Mouse (Mus musculus) layer of hippocampus, adult 18-20 months (tissue): ENCODE measurements around the gene Prkar1a. TPM values are rescaled to one million over a fixed set of nuclear protein-coding genes. Genes with fewer than 3 reads are reported as not detected.
"Not testable (repeated sequence)": the region's sequence is repeated elsewhere in the genome, so short reads cannot be mapped to it uniquely, and the experiment has no call there.

Experiments used
- DNase-seq, 2 experiments: peaks; one replicate each; pipeline ENCODE4 v3.0.0; 2022; ENCODE audit warnings: low spot score in 2 of 2
- total RNA-seq, 2 experiments: library from RNA; stranded (reverse); gene quantifications; 2 replicates each; pipeline ENCODE4 v1.2.3; 2021

The Prkar1a gene
- total RNA-seq, 2 experiments from 2014 or later = 567 to 586 TPM

DNA sequence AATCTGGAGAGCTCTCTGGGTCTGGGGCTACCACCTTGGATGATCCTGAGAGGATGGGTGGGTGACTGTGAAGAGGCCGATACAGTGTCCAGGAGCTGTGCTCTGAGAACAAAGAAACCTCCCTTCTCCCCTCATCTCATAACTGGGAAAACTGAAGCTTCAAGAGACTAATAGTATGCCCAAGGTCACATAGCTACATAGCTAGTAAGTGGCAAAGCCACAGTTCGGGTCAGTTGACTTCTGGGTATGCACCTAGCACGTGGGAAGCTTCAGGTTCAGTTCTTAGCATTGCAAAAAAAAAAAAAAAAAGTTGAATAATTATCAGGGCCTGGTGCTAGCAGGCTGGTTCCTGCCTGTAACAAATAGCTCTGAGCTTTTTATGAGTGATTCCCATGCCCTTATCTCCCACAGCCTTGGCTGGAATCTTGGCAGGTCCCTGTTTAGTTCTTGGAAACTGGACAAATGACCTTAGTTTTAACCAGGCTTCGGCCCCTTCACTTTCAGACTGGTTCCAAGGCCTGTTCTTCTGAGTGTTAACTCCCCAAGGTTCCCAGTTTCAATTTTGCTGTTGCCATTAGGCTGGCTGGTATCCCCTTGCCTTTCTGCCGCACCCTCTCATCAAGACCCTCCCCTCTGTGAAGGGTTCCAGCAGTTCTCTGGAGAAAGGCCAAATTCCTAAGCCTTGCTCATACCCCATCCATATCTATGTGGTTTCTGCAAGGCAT lies 7.5 kb upstream of the Prkar1a start:
- DNase-seq = no peak

DNA sequence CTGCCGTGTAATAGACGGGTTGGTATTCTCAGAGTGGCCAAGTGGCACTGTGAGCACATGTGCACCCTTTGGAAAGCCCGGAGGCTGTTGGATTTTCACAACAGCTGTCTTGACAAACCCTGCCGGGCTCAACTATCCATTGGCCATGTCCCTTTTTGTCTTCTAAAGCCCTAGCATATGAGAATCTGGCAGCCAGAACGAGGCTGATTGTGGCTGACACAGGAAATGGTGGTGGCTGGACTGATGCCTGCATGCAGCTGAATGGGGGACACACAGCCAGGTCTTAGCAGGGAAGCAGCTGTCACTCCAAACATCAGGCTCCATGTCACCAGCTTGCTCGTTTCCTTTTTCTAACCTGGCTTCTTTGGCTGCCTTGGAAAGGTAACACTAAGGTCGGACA lies 695 bp upstream of the Prkar1a start:
- DNase-seq = no peak

DNA sequence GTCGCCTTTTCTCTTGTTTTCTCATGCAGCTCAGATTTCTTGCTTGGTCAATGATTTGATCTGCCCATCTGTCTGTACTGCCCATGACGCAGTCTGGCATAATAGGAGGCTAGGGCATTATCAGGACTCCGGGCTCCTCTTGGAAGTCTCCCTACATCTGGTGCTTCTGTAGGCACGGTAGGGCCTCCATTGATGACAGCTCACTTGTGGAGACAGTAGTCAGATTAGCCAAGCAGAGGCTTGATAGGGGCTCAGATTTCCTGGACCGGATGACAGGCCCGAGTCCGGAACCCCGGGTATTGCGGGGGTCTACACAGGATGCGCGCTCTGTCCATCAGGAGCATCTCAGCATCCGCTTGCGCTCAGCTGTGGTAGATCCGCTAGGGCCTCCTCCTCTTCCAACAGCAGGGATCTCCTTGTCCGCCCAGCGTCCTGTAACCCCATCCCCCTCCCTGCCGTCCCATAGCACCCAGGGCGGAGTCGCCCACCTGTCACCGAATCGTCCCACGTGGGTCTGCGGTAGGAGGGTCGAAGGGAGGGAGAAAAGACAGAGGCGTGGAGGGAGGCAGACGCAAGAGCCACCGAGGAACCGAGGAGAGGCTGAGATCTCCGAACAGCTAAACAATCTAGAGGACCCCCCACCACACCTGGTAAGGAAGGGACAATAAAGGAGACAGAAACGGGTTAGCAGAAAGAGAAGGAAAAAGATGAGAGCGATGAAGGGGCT lies 933 bp downstream of the Prkar1a start:
- DNase-seq = peak; percentile 86 to 88

DNA sequence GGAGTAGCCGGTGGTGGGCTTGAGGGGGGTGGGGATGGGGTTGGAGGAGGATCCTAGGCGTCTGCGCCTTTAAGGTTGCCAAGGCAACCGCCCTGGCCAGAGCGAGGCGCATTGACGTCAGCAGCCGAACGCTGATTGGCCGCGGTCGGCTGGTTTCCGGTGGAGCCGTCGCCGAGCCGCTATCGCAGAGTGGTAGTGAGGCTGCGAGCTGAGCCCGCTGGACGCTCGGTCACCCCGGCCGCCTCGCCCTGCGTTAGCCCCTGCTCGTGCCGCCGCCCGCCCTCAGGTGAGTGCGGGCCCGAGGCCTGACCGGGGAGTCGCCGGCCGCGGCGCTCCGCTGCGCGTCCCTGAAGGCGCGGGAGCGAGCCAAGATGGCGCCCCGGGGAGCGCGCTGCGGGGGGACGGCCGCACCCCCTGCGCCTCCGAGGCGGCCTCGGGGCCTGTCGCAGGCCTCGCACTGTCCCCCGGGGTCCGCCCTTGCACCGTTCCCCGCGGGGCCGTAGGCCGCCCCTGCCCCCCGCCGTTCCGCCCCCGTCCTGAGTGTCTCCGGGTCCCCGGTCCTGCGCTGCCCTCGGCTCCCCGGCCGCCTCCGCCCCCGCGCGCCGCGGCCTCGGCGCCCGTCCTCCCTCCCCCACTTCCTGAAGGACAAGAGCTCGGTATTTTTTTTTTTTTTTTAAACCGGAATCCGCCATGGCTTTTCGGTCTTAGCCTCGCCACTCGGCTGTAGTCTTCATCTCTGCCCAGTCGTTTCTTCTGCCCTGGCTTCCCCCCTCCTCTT lies 1.8 kb downstream of the Prkar1a start:
- peak; percentile 93 to 96 for DNase-seq

DNA sequence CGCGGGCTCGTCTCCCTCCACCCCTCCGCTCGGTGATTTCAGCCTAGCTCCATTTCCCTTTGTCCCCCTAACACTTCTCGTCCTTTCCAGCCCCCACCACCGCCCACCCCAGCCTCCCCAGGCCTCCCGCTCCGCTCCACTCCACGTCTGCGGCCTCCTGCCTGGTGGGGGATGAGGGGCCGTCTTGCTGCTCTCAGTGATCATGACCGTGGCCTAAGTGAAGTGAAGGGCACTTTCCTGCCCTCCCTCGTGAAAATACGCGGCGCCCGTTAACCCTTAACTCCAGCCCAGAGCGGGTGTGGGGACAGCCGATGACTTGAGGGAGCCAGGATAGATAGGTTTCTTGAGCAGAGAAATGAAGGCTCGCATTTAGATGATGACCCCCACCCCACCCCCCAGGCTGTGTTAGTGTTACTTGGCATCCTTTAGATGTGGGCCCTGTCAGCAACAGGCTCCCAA lies 2.4 kb downstream of the Prkar1a start:
- DNase-seq = no peak

DNA sequence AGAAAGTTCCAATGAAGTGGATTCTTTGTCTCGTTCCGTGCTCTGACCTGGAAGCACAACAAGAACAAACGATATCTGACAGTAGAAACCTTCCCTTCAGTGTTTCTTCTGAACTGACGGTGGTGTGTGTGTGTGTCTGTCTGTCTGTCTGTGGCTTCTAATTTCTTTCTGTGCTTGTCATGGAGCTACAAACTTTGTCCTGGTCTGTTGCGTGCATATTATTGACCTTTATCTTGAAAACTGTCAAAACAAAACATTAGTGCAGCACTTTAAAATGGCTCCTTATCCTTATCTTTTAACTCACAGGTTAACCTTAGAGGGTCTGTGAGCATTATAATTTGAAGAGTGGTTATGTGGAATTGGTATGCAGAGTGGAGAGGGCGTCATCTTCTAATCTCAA lies 3.3 kb downstream of the Prkar1a start:
- no peak for DNase-seq

DNA sequence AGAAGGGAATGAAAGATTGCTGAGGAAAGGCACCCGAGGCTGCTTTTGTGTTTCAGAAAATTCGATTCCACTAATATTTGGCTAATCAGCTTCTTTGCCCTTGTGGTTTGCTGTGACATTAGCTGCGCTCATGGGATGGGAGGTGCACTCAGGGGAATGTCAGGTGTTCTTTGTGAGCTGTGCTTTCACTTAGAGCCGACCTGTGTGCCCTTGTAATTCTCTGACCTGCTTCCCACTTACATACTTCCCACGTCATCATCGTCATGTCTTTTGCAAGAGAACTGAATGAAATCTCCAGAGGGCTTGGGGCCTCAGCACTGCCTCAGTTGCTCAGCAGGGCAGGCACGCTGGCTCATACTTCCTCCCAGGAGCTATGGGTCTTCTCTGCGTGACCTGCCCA lies 4.0 kb downstream of the Prkar1a start:
- no peak for DNase-seq

DNA sequence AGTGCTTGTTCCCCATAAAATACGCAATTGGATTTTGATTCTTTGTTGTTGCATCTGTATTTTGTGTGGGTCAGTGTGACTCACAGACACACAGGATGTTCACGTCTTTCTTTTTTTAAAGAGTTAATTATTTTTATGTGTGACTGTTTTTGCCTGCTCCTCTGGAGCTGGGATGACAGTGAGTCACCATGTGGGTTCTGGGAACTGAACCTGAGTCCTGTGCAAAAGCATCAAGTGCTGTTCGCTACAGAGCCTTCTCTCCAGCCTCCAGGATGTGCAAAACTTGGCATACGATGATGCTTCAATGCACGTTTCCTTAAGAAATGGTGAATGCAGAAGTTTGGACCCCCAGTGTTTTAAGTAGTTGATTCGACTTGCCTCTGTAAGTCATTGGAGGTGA lies 5.4 kb downstream of the Prkar1a start:
- DNase-seq = no peak

DNA sequence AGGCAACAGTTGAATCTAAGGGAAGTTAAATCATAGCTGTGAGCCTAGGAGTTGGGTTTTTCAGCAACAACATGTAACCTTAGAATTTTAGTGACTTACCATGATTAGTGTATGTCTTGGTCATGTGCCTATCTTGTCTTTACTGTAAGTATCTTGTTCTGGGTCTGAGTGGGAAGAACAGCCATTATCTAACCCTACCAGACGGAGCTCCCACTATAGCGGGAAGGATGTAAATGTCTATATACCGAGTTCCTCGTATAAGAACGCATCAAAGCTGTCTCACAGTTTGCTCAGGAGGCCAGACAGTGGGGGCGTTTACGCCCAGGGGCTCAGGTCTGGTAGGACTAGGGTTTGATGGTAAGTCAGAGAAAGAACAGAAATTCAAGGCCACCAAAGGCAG lies 7.0 kb downstream of the Prkar1a start:
- no peak for DNase-seq

DNA sequence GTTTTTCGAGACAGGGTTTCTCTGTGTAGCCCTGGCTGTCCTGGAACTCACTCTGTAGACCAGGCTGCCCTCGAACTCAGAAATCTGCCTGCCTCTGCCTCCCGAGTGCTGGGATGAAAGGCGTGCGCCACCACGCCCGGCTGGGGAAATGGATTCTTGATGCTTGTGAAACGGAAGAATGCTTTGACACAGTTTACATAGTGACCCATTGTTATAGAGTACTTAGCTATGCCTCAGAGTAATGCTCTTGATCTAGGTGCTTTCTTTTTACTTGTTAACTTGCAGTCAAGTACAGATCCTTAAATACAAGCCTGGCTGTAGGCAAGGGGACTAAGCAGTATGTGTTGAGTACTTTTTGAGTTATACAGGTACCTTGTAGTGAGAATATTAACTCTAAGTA lies 11.3 kb downstream of the Prkar1a start:
- not testable (repeated sequence) for DNase-seq

DNA sequence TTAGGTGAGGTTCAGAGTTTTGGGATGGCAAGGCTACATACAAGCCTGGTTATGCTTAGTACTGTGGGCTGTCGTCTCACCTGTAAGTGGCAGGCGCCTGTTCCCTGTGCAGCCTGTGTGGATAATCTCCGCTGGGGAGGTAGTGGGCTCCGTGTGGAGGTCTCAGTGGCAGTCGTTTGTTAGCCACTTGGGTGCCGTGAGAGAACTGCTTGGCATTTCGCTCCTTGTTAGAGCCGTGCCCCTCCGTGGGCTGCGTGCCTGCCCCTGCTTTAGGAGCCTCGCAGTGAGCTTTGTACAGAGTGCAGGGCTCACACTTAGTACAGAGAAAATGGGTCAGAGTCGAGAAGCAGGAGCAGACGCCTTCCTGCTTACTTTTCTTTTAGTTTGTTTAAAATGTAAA lies 15.1 kb downstream of the Prkar1a start:
- no peak for DNase-seq

DNA sequence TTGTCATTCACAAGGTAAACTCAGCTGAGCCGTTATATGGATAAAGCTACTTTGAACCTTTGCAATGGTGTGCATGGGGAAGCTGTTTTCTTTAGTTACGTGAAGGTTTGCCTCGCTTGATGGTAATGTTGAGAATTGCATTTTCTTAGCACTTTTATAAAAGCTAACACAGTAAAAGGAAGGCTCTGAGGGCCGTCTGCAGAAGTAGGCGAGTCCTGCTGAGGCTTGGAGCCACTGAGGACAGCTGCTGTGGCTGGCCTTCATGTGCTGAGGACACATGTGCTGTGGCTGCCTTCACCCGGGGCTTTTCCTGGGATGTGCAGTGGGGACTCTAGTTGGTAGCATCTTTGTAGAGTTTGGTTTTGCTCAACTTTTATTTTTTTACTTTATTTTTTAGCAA lies 16.2 kb downstream of the Prkar1a start:
- DNase-seq = no peak

DNA sequence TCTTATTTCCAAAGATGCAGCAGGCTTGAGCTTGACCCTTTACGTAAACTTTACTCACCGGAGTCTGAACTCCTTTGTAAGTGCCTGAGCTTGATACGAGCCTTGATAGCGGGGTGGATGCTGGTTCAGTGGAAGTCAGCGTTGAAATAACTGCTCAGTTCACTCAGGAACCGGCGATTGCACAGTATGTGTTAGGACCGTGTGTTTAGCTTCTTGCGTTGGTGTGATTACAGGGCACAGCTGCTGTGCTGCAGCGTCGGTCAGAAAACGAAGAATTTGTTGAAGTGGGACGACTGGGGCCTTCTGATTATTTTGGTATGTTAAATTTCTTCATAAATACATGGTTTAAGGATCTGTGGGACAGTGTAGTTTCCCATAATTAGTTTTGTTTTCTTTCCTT lies 17.2 kb downstream of the Prkar1a start:
- no peak for DNase-seq

DNA sequence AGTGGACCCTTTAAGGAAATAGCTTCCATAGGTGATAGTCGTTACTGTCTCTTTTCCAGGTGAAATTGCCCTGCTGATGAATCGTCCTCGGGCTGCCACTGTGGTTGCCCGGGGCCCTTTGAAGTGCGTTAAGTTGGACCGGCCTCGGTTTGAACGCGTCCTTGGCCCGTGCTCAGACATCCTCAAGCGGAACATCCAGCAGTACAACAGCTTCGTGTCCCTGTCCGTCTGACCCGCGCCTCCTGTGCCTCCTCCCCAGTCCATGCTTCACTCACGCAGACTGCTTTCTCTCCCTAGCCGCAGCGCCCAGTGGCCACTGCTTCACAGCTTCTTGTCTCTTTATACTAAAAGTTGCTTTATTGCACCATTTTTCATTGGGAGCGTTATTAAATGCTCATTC lies 18.2 kb downstream of the Prkar1a start:
- no peak for DNase-seq

DNA sequence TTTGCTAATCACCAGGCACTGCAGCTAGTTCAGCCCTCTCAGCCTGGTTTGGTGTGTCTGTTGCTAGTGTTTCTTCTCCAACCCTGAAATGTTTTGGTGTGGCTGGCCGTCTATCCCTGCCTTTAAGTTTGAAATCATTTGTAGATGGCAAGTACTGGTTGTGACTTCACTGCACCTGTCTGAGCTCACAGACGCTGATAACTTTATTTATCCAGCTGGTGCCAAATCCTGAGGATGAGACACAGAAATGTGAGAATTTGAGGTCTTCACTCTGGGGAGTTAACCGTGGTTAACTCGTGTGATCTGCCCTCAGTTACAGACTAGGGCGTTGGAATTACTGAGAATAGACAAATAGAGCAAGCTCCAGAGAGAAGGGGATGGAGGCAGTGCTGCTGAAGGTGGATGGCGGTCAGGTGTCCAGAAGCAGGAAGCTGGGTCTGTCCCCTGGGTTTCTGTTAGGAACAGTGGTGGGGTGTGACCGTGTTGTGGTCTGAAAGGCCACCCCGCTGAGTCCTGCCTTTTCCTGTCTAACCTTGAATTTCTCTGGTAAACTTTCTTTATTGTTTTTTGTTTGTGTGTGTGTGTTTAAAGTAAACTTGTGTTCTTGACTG lies 19.0 kb downstream of the Prkar1a start:
- DNase-seq = no peak

DNA sequence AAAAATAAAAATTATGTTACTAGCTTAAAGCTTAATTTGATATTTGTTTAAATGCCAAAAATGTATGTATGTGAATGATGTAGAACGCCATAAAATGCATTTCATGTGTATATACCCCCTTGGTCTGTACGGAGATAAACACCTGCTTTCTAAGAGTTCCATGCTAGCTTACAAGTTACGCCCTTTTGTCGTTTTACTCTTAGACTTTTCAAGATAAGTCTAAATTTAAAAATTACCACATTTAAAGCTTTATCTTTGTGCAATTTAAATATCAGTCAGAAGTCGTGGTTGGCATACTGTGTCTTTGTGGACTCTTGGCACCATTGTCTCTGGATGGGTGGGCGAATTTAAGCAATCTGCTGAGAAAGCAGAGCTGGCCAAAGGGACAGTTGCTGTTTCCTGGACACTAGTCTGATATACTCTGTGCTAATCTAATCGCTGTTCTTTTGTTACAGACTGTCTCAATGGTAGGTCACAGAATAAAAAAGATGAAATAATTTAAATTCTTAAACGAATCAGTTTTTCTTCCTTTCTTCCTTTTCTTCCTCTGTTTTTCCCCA lies 20.0 kb downstream of the Prkar1a start:
- no peak for DNase-seq

DNA sequence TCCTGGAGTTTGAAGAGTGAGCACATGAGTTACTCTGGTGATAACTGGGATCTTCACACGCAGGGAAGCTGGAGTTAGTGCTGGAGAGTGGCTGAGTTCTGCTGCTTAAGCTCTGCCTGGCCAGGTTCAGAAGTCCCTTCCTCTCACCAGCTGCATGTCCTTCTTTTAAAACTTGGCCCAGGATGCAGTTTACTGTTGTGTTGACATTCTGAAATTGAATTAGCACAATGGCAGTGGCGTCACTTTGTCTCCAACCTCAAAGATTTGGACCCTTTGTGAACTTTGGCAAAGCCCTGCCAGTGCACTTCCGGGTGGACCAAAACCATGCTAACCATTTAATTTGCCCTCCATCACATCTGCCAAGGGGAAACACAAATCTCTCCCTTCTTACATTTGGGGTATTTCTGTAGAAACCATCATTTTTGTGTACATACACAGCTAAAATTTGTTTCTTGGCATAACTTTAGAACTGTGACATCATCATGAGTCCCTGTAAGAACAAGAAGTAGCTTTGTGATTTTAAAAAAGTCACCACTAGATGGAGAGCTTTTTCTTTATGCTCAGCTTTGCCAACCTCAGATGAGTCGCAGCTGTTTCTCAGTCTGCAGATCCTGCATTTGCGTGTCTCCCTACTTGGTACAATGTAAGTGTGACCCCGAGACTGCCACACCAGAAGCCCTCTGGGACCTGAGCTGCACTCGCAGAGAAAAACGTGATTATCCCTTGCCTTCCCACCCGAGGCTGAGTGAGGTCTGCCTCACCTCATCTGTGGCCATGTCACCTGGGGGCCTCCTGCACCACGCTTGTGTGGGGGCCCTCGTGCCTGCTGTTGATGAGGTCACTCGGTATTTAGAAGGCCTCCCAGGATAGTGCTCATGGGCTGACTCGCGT lies 21.1 kb downstream of the Prkar1a start:
- DNase-seq = peak in 1 of 2 experiments; percentile 61

DNA sequence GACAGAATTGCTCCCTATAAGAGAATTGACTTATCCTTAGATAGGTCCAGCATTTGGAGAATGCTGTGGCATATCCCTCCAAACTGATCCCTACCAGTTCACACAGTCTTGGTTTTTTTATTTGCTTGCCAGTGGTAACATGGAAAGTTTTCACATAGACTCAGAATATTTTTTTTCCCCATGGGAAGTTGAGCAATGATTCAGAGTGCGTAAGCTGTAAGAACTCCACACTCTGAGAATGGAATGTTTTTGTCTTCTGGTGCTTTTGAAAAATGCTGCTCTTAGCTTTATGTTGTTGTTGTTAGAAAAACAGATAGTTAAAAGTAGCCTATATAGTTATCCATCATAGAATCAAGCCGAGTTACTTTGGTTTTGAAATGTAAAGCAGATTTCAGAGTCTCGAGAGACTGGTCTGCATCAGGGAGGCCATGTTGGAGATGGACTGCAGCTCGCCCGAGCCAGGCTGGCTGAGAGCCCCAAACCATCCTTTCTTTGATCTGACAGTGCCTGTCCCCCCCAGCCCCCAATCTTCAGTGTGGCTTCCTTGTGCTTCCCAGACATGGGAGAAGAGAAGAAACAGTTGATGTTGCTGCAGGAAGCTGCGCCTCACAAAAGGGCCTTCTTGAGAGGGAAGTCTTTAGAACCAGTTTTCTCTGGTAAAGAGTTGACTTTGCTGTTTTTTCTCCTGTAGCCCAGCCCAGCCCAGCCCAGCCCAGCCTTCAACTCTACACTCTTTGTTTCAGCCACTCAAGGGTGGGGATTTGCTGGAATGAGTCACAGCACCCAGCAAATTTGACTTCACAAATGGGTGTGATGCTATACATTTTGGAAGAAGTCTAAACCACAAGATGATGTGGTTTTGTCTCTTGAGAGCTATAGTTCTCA lies 22.2 kb downstream of the Prkar1a start:
- DNase-seq = no peak

DNA sequence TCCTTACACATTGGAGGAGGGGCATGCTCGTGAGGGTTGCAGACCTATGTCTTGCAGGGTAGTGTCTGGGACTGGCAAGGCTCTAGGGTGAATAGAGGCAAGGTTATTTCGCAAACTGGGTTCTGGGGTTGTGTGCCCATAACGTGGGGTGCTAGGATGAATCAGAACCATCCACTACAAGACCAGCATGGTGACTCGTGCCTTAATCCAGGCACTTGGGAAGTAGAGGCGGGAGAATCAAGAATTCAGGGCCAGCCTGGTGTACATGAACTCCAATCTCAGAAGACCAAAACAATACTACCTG lies 22.8 kb downstream of the Prkar1a start:
- DNase-seq = no peak
